Mouse (Mus musculus) heart, embryonic 15.5 days (tissue): Measurements from ENCODE around the gene Faxc. TPM values are rescaled to one million over a fixed set of nuclear protein-coding genes. Genes with fewer than 3 reads are reported as not detected.

ENCODE experiments used
- polyA plus RNA-seq: library from polyadenylated mRNA; unstranded; fragments of >200 nt; fragmentation: Nextera tagmentation; extraction: Ambion mirVana; gene quantifications from 2 replicates; pipeline ENCODE4 v1.2.1, GENCODE M21; 2015

Gene Faxc
- polyA plus RNA-seq, 1 experiment from 2014 or later = 1.7 TPM

Other genes with a start within 250 kb of the Faxc start
- not detected in 2 replicates for gene Prdm13, start 245.4 kb upstream of the Faxc start, polyA plus RNA-seq
- gene Ccnc, start 203.6 kb upstream of the Faxc start, polyA plus RNA-seq = 25.7 and 27.1 TPM in 2 replicates
- 5.9 and 6.1 TPM in 2 replicates for gene Usp45, start 164.2 kb upstream of the Faxc start, polyA plus RNA-seq
- gene Tstd3, start 164.1 kb upstream of the Faxc start, polyA plus RNA-seq = 17.0 and 18.9 TPM in 2 replicates
- gene Pnisr, start 83.7 kb upstream of the Faxc start, polyA plus RNA-seq = 79.5 and 85.2 TPM in 2 replicates
- gene Coq3, start 51.7 kb upstream of the Faxc start, polyA plus RNA-seq = 17.7 and 20.2 TPM in 2 replicates